Mouse (Mus musculus) liver, embryonic 18 days (tissue): ENCODE data around the gene Oprl1. TPM values are rescaled to one million over a fixed set of nuclear protein-coding genes. Genes with fewer than 3 reads are reported as not detected.

Experiments used
- polyA plus RNA-seq: library from polyadenylated mRNA; depleted of rRNA; stranded (reverse); fragments of >200 nt; gene quantifications from 2 replicates; pipeline ENCODE4 v1.2.3, GENCODE M21; 2012; rRNA removed

The Oprl1 gene
- polyA plus RNA-seq: 0.10 and 0.14 TPM in 2 replicates

GRCm38 (mm10) chr2:181714903-181715326 is at the start of gene Oprl1:
Gene Oprl1, plus strand, starts transcription at chr2:181715016.

GRCm38 (mm10) chr2:181671326-181671725 is 43.5 kb upstream of the Oprl1 start, which contains the start of gene Sox18:
Gene Sox18, minus strand, starts transcription at chr2:181671640.

GRCm38 (mm10) chr2:181679951-181680715 is 34.7 kb upstream of the Oprl1 start, which contains the start of gene Tcea2:
Gene Tcea2, plus strand, starts transcription at chr2:181680310.

GRCm38 (mm10) chr2:181693339-181694280 is 21.2 kb upstream of the Oprl1 start, which contains the start of gene Rgs19:
Gene Rgs19, minus strand, starts transcription at chr2:181693977.

GRCm38 (mm10) chr2:181698241-181698640 is 16.6 kb upstream of the Oprl1 start, which contains the start of gene Lkaaear1:
Gene Lkaaear1, minus strand, starts transcription at chr2:181698442.

GRCm38 (mm10) chr2:181763006-181763830 is 48.4 kb downstream of the Oprl1 start, which contains the start of gene Myt1:
Gene Myt1, plus strand, starts transcription at chr2:181763332.

Other genes starting within 250 kb of the Oprl1 start
- gene Abhd16b, start 221.8 kb upstream of the Oprl1 start, polyA plus RNA-seq: not detected in 2 replicates
- 32.5 and 33.9 TPM in 2 replicates for gene Tpd52l2, start 217.9 kb upstream of the Oprl1 start, polyA plus RNA-seq
- 14.9 and 17.4 TPM in 2 replicates for gene Dnajc5, start 194.5 kb upstream of the Oprl1 start, polyA plus RNA-seq
- gene Uckl1, start 130.1 kb upstream of the Oprl1 start, polyA plus RNA-seq: 40.3 and 46.7 TPM in 2 replicates
- 17.8 and 22.9 TPM in 2 replicates for gene Prpf6, start 123.1 kb upstream of the Oprl1 start, polyA plus RNA-seq
- gene Zfp512b, start 122.2 kb upstream of the Oprl1 start, polyA plus RNA-seq: 12.5 and 13.4 TPM in 2 replicates
- 3.4 and 3.6 TPM in 2 replicates for gene Samd10, start 115.8 kb upstream of the Oprl1 start, polyA plus RNA-seq
- gene Gm29797, start 58.0 kb upstream of the Oprl1 start, polyA plus RNA-seq: 0.06 TPM in 1 of 2 replicates, not detected in the other
- 7.6 and 7.7 TPM in 2 replicates for gene Sox18, start 43.4 kb upstream of the Oprl1 start, polyA plus RNA-seq
- 4.4 and 5.1 TPM in 2 replicates for gene Tcea2, start 34.7 kb upstream of the Oprl1 start, polyA plus RNA-seq
- 31.3 and 37.0 TPM in 2 replicates for gene Rgs19, start 21.0 kb upstream of the Oprl1 start, polyA plus RNA-seq
- gene Lkaaear1, start 16.6 kb upstream of the Oprl1 start, polyA plus RNA-seq: not detected in 2 replicates
- 0.01 TPM in 1 of 2 replicates, not detected in the other for gene Myt1, start 48.3 kb downstream of the Oprl1 start, polyA plus RNA-seq
- gene Pcmtd2, start 122.8 kb downstream of the Oprl1 start, polyA plus RNA-seq: 12.0 and 13.5 TPM in 2 replicates
- 8.8 and 9.3 TPM in 2 replicates for gene Polr3k, start 149.3 kb downstream of the Oprl1 start, polyA plus RNA-seq